Mouse (Mus musculus) cerebellum, adult 2 months (tissue): Measurements from ENCODE around the gene Actn2. TPM values are rescaled to one million over a fixed set of nuclear protein-coding genes. Genes with fewer than 3 reads are reported as not detected.

Experiments
- DNase-seq, 2 experiments: peaks; one replicate each; pipeline ENCODE4 v3.0.0; 2021
- H3K27ac ChIP-seq: fragments of 200-500 bp; 2 replicates; pipeline ENCODE4 v1.5.1; 2012; ENCODE audit warnings: low read length, control low read depth, inconsistent platforms; ENCODE audit not compliant: insufficient read depth
- H3K27me3 ChIP-seq: fragments of 200-500 bp; 2 replicates; pipeline ENCODE4 v1.6.1; 2012; ENCODE audit warnings: inconsistent platforms, mild to moderate bottlenecking, low read length, moderate library complexity; ENCODE audit not compliant: control insufficient read depth, insufficient read depth
- H3K4me1 ChIP-seq: fragments of 200-500 bp; 2 replicates; pipeline ENCODE4 v1.6.1; 2011; ENCODE audit warnings: low read length; ENCODE audit not compliant: control insufficient read depth, insufficient read depth
- H3K4me3 ChIP-seq: fragments of 200-500 bp; replicated peaks from 2 replicates; pipeline ENCODE3; 2011; ENCODE audit warnings: mild to moderate bottlenecking, low read depth, low read length, control low read depth; ENCODE audit not compliant: insufficient read depth
- CTCF ChIP-seq: fragments of 200-500 bp; IDR thresholded peaks from 2 replicates; pipeline ENCODE4 v1.5.1; 2011; ENCODE audit warnings: low read depth, mild to moderate bottlenecking, control low read depth, low read length, moderate library complexity, borderline replicate concordance; ENCODE audit not compliant: insufficient read depth
- POLR2A ChIP-seq: fragments of 200-500 bp; IDR thresholded peaks from 2 replicates; pipeline ENCODE4 v1.6.1; 2011; ENCODE audit warnings: low read length, control low read depth, borderline replicate concordance; ENCODE audit not compliant: insufficient read depth
- WGBS: fragments of 180-500 bp; shearing (Covaris S2); methylation state at CpG from one replicate; pipeline ENCODE4 v1.1.7; 2018; 5-methylcytosine and 5-hydroxymethylcytosine counted together
- polyA plus RNA-seq: library from polyadenylated mRNA; depleted of rRNA; stranded (reverse); fragments of >200 nt; gene quantifications from 2 replicates; pipeline ENCODE4 v1.2.3, GENCODE M21; 2012

Gene Actn2
- polyA plus RNA-seq, 1 experiment: 1.8 TPM

- DNase-seq: peak in 1 of 2 experiments; percentile 19
- no peak overlapping the region for H3K4me3 ChIP-seq
- no peaks in the 10 kb centered on the region for H3K4me1 ChIP-seq
- H3K27me3 ChIP-seq: no peaks in the 10 kb centered on the region
- WGBS: 49% methylated on average over 3 of the region's 3 CpGs
- H3K27ac ChIP-seq: no peak overlapping the region
- TF ChIP-seq POLR2A (no peak), CTCF (peak; percentile 37; the same call in 1 of the 2 replicates)
Measured at GRCm38 (mm10) chr13:12272953-12273352, 67.6 kb downstream of the Actn2 start.

- Histone ChIP-seq H3K27me3 (no peaks in the 10 kb centered on the region), H3K27ac (no peak overlapping the region), H3K4me3 (no peak overlapping the region), H3K4me1 (no peaks in the 10 kb centered on the region)
- DNase-seq: no peak
- no peak for TF ChIP-seq CTCF
- TF ChIP-seq POLR2A: no peak
- 90% methylated on average over 3 of the region's 3 CpGs for WGBS
Measured at GRCm38 (mm10) chr13:12267971-12268370, 72.6 kb downstream of the Actn2 start.

GRCm38 (mm10) chr13:12267097-12267496 lies 73.5 kb downstream of the Actn2 start:
- WGBS: 52% methylated on average over 3 of the region's 3 CpGs
- no peak overlapping the region for H3K27ac ChIP-seq
- no peaks in the 10 kb centered on the region for H3K4me1 ChIP-seq
- H3K4me3 ChIP-seq: no peak overlapping the region
- H3K27me3 ChIP-seq: no peaks in the 10 kb centered on the region
- no peak for DNase-seq
- no peak for TF ChIP-seq POLR2A
- no peak for TF ChIP-seq CTCF

- 77% methylated on average over 6 of the region's 6 CpGs for WGBS
- no peak overlapping the region for H3K4me3 ChIP-seq
- no peaks in the 10 kb centered on the region for H3K27me3 ChIP-seq
- no peak overlapping the region for H3K27ac ChIP-seq
- no peak for DNase-seq
- no peaks in the 10 kb centered on the region for H3K4me1 ChIP-seq
- TF ChIP-seq CTCF (no peak), POLR2A (no peak)
Measured at GRCm38 (mm10) chr13:12263996-12264395, 76.6 kb downstream of the Actn2 start.

GRCm38 (mm10) chr13:12261505-12261904 lies 79.1 kb downstream of the Actn2 start:
- no peaks in the 10 kb centered on the region for H3K27me3 ChIP-seq
- H3K4me3 ChIP-seq: no peak overlapping the region
- DNase-seq: no peak
- no peak overlapping the region for H3K27ac ChIP-seq
- H3K4me1 ChIP-seq: no peaks in the 10 kb centered on the region
- no peak for TF ChIP-seq POLR2A
- TF ChIP-seq CTCF: no peak

GRCm38 (mm10) chr13:12257391-12258380 lies 82.9 kb downstream of the Actn2 start, which contains the start of gene Mtr:
Gene Mtr (minus strand): TSS chr13:12258113.
- under 1% methylated on average over 69 of the region's 69 CpGs for WGBS
- TF ChIP-seq POLR2A (peak; percentile 77; the same call in 1 of the 2 replicates), CTCF (no peak)
- no peaks in the 10 kb centered on the region for H3K4me1 ChIP-seq
- H3K27me3 ChIP-seq: no peaks in the 10 kb centered on the region
- DNase-seq: peak; percentile 95 to 98
- peak within 1 kb of the TSS; percentile 79 for H3K4me3 ChIP-seq
- H3K27ac ChIP-seq: peak within 1 kb of the TSS; percentile 39

GRCm38 (mm10) chr13:12256871-12257390 lies 83.6 kb downstream of the Actn2 start:
- WGBS: 7% methylated on average over 10 of the region's 10 CpGs
- H3K4me3 ChIP-seq: peak overlapping the region; percentile 79
- no peaks in the 10 kb centered on the region for H3K27me3 ChIP-seq
- H3K4me1 ChIP-seq: no peaks in the 10 kb centered on the region
- no peak for DNase-seq
- TF ChIP-seq POLR2A (no peak), CTCF (no peak)
- no peak overlapping the region for H3K27ac ChIP-seq
